Mouse (Mus musculus) right cerebral cortex, postnatal 25 days (tissue): ENCODE measurements around the gene Mrps23.

Source experiments
- DNase-seq: peaks from one replicate; pipeline ENCODE4 v3.0.0; 2022

Gene Mrps23

DNA sequence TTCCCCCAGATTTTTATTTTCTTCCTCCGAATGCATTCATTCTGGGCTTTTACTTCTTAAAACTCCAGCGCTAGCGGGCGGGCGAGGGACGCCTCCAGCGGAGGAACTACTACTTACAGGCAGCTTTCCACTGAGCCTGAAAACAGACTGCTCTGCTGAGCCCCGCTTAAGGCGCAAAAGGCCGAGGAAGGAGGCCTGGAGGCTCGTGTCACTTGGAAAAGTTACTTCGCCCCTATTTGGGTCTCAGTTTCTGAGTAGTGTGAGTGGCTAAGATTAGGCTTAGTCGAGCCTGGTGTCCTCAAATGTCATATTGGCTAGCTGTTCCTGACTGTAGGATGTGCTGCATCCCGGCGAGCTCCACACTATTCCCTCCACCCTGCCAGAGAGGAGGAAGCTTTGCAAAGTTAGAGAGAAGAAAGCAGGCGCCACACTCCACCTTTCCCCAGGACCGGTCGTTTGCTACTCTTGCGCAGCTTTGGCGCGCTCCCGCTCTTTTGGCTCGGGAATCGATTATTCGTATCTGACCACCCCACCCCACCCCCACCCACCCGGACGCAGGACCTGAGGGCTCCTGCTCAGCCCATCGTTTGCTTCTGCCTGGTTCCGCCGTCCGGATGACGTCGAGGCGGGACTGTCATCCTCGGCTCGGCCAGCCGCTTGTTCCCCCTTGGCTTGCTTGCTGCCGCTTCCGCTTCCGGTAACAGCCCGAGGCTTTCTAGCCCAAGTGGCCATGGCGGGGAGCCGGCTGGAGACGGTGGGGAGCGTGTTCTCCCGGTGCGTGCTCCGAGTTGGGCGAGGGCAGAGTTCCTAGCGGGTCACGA lies at the start of gene Mrps23:
Gene Mrps23, plus strand, starts transcription at position 677 of the 821 bp plus-strand sequence.
- peak; percentile 91 for DNase-seq

DNA sequence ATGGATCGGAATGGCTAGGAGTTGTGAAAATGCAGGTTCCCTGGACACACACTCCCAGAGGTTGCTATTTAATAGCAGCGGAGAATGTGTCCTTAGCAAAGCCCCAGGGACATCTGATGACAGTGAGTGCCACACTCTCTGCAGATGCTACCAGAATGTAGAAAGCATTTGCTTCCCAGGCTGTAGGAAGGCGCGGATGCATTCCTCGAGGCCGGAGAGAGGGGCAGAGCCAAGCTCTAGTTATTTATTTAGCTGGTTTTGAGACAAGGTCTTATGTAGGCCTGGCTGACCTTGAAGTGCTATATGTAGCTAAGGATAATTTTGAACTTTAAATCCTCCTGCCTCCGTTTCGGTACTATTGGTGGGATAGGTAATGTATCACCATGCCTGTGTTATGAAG lies 49.7 kb upstream of the Mrps23 start:
- DNase-seq: no peak

- peak; percentile 25 for DNase-seq
Measured at GRCm38 (mm10) chr11:88155451-88155850, 48.7 kb upstream of the Mrps23 start.

DNA sequence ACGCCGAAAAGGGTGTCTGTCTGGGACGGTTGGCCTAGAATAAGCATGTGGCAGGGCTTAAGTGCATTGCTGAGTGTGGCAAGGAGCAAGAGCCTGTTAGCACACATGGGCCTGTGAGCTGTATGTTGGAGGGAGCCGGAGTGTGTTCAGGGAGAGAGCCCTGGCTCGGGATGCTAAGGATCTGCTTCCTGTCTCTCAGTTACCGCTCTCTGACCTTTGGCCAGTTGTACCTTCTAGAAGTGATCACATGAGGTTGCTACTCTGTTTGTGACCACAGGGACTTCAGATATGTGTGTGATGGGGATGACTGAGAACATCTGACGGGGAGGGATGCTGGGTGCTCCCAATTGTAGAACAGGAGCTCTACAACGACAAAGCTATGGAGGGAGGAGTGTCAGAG lies 48.2 kb upstream of the Mrps23 start:
- no peak for DNase-seq

DNA sequence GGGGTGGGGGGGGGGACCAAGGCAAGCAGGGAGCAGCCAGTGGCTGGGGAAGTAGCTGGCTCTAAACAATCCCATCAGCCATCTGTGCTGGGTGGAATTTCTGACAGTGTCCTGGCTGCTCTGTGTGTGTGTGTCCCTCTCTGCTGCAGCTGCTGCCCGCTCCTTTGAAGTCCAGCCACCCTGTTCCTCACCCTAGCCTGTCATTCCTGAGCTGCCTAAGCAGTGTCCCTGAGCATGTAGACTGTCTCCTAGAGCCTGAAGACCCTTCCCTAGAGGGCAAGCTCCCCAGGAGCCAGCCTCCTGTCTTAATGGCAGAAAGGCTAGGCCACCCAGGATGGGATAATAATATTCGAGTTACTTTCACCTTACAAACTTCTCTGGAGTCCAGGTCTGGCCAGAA lies 47.8 kb upstream of the Mrps23 start:
- no peak for DNase-seq

GRCm38 (mm10) chr11:88158842-88159246 lies 45.3 kb upstream of the Mrps23 start:
- DNase-seq: no peak

DNA sequence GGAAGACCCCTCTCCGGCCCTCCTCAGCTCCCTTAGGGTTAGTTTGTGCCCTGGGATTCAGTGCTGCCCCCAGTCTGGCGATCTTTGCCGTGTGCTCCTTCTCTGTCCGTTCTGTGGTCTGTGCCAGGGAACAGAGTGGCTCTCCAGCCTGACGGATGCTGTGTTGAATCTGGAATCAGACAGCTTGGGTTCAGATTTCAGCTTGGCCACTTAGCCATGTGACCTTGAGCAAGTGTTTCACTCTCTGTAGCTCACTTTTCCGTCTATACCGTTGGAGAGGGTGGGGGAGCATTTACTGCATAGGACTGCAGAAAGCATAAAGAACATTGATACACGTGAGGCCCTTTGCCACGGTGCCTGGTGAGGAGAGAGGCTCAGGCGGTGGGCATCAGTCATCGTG lies 44.8 kb upstream of the Mrps23 start:
- DNase-seq: no peak

- DNase-seq: no peak
Measured at GRCm38 (mm10) chr11:88160316-88160715, 43.9 kb upstream of the Mrps23 start.

- DNase-seq: no peak
Measured at GRCm38 (mm10) chr11:88161051-88161581, 43.1 kb upstream of the Mrps23 start.

DNA sequence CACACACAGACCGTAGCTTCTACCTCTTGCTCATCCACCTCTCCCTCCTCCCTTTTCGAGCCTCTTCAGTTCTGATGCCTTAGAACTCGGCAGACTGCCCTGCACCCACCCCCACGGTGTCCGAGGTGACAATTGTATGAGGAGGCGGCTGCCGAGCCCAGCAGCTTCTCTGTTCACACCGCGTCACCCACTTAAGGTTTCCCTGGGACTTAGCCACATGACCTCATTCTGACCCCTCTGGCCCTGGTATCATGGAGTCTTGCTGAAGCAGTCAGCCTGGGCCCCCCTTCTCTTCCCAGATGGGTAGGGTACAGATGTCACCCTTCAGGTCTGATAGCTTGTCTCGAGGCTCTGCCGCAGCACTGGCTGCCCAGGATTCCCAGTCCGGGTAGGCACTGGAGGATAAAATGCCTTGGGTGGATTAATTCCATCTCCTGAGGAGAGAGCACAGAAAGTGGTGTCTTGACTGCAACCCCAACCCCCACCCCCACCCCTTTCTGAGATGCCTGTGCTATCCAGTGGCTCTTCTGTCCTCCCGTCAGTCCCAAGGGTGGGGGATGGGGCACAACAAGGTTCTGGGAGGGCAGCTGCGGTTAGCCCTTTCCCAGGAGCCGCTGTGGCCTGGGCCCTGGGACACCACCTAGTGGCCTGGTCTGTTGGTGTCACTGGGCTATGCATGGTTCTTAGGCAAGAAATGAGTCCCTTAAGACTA lies 42.4 kb upstream of the Mrps23 start:
- DNase-seq: peak; percentile 75

- no peak for DNase-seq
Measured at GRCm38 (mm10) chr11:88162740-88163139, 41.4 kb upstream of the Mrps23 start.

DNA sequence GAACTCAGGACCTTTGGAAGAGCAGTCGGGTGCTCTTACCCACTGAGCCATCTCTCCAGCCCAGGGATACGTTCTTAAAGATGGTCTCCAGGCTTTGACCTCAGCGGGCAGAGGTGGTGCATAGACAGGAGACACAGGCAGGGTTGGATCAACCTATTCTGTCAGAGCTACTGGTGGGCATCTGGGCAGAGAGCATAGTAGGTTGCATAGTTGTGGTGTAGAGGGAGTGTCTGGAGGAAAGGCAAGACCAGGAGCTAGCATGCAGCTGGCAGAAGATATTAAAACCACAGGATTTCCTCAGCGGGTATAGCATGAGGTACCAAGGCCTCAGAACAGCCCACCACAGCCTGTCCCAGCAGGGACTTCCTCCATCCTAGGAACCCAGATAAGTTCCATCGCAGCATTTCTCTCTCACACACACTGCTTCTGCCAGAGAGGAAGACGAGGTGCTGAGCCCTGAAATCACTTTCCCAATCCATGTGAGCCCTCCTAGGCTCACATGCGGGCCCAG lies 39.9 kb upstream of the Mrps23 start:
- no peak for DNase-seq

DNA sequence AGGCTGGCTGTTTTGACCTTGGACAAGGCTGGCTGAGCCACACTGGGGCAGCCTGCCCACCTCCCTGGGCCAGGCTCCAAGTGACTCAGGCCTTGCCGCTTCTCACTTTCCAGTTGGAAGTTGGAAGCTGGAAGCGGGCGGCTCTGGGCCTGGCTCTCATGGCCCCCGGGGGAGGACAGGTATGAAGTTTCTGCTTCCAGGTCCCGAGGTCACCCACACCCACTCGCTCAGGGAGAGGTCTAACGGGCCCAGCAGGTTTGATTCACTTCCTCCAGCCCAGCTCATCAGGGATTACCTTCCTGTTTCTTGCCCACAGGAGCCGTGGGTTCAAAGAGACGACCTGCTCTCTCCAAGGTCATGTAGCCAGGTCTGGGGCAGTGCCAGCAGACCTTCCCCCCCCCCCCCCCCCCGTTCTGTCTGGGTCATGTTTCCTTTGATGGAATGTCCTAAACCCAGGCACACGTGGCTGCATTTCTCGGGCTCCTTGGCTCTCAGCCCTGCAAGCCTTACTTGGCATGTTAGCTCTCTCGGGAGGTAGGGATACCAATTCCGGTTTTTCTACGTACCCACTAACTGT lies 39.3 kb upstream of the Mrps23 start:
- no peak for DNase-seq

- DNase-seq: no peak
Measured at GRCm38 (mm10) chr11:88165683-88166364, 38.4 kb upstream of the Mrps23 start.

- no peak for DNase-seq
Measured at GRCm38 (mm10) chr11:88166471-88166870, 37.7 kb upstream of the Mrps23 start.

DNA sequence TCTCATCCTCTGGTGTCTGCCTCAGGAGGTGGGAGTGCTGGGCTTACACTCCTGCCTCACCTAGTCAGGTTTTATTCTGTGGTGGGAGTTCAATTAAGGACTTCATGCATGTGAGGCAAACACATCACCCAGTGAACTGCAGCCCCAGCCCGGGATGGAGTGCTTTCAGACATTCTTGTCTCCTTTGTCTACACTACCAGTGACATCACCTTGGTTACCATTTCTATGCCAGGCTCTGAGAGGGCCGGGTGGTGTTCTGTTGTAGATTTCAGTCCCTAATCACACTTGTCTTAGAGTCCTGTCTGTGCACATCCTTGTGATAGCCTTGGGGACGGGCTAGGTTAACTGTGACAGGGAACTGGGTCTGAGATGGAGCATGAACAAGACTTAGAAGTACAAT lies 35.6 kb upstream of the Mrps23 start:
- DNase-seq: no peak

- DNase-seq: no peak
Measured at GRCm38 (mm10) chr11:88169531-88170040, 34.6 kb upstream of the Mrps23 start.

DNA sequence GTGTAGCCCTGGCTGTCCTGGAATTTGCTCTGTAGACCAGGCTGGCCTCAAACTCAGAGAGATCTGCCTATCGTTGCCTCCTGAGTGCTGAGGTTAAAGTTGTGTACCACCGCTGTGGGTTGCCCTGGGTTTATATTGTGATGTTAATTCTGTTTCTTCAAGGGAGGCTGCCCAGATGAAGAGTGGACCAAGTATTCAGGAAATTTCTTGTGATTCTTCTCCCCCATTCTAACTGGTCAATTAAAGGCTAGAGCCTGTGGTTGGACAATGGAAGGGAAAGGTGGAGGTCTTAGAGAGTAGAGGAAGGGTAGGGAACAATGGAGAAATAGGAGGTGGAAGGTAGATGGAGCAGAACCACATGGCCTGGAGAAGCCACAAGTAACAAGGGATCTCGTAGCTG lies 33.6 kb upstream of the Mrps23 start:
- DNase-seq: no peak

DNA sequence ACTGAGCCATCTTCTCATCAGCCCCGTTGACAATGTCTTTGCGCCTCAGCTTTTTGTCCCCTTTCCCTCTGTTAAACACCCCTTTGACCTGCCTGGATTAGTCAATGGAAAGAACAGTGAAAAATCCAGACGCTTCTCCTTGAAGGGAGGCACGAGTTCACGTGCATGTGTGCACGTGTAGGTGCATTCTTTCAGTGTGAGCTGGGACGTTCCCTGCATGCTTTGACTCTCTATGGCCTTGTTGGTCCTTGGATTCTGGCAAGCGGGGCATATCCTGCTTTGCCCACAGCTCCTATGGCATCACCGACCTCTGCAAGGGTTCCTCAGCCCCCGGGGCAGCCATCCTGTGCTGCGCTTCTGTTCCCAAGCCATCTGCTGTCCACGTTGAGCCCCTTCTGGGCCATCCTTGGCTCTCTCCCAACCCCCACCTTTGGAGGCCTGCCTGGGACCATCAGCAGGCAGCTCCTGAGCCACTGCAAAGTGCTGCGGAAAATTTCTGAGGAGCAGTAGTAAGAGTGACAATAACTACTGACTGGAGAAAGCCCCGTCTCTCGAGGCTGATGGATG lies 32.2 kb upstream of the Mrps23 start:
- DNase-seq: no peak

DNA sequence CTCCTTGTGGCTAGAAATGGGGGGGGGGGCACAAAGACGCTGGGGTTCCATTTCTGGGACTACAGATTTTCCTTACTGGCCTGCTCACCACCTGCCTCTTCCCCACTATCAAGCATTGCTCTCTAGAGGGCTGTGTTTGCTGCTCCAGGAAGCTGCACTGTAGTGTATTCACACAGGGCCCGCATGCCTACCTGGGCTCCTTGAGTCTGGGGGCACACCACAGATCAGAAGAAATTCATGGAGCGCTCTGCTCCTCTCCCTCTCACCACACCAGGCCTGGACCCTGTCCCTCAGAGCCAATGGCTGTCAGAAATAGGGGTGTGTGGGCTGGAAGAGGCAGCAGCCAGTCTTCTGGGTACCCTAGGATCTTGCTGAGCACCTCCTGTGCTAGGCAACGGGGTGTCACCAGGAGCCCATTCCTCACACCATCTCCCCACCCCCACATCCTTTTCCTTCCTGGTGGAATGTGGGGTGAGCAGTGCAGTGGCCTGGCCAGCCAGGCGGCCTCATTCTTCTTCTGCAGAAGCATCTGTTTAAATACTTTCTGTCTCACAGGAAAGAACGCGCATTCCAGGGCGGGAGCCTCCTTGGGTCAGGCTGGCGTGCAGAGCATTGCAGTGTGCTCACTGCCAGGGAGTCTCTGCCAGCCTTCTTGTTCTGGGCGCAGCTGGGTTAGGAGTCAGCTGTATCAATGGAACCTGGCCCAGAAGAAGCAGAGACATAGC lies 31.4 kb upstream of the Mrps23 start:
- no peak for DNase-seq

DNA sequence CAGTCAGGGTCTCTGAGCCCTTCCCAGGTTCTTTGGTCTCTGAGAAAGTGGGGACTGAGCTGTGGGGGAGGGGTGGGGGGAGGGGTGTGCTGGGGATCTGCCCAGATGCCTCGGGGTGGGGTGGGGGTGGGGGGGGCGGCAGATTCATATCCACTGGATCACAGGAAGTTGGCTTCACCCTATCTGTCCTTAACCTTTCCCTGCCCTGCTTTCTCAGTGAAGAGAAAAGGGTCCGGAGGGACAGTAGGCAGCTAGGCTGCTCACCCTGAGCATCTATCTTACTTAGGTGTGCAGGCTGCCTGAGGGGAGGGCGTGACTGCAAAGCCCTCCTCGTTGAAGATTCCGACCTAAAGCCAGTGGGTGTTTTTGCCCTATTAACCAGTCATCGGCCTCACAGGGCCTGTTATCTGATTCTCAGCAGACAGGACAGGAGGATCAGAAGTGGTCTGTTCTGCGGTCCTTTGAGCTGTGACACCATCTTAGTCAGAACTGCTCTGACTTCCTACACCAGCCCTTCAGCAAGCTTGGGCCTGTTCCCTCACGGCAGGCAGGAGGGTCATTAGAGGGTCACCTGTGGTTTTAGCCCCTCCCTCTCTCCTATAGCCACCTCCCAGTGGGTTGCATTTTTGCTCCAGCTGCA lies 30.7 kb upstream of the Mrps23 start:
- DNase-seq: no peak
